Mouse (Mus musculus): Measurements from ENCODE around the gene Fancc.

GRCm38 (mm10) chr13:63342781-63343180 is 154.3 kb downstream of the Fancc start:
- no peak for TF ChIP-seq POLR2A (IDR thresholded peaks at IDR 0.05; ENCODE audit: borderline replicate concordance, insufficient read depth, low read length)
- TF ChIP-seq CTCF (IDR thresholded peaks at IDR 0.05; ENCODE audit: borderline replicate concordance, insufficient read depth, low read depth, low read length) = no peak
